Mouse (Mus musculus): ENCODE measurements at regions not wholly inside any gene's neighbourhood (a gene's known extent, or its start where the extent isn't known, plus 50 kb on each side); places are given as distances from the start of the nearest gene placed in this dataset.

DNA sequence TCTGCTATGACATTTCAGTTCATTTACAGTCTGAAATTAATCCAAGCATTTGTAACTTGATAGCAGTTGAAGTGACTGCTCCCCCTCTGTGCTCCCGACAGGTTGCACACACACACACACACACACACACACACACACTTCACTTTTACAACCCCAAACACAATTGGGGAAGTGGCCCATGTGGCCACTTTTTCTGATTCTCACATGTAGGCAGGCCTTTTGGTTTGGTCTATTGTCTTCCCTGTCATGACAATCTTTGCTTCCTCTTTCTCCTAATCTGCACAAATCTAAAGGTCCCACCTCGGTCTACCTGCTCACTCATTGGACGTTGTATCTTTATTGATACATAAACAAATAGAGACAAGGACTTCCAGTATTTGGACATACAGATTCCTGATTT lies 79.6 kb upstream of the Gorab start:
- no peak for TF ChIP-seq CTCF (IDR thresholded peaks at IDR 0.05; ENCODE audit: borderline replicate concordance, insufficient read depth, low read length)
- TF ChIP-seq POLR2A (IDR thresholded peaks at IDR 0.05; ENCODE audit: low read depth, low read length): no peak
